Mouse (Mus musculus) cerebellum, postnatal 36 days (tissue): Measurements from ENCODE around the gene Pon1.
"Not testable (repeated sequence)": the region's sequence is repeated elsewhere in the genome, so short reads cannot be mapped to it uniquely, and the experiment has no call there.

Source experiments
- DNase-seq, 2 experiments: peaks; one replicate each; pipeline ENCODE4 v3.0.0; 2021 to 2022; ENCODE audit warnings: mixed read lengths in 2 of 2

Gene Pon1

GRCm38 (mm10) chr6:5193693-5194092 is at the start of gene Pon1:
Gene Pon1 (minus strand): TSS chr6:5193946.
- DNase-seq, result no peak

GRCm38 (mm10) chr6:5238799-5239198 is 45.1 kb upstream of the Pon1 start:
- DNase-seq, result no peak

GRCm38 (mm10) chr6:5237510-5237909 is 43.8 kb upstream of the Pon1 start:
- DNase-seq, result no peak

GRCm38 (mm10) chr6:5236843-5237371 is 43.2 kb upstream of the Pon1 start:
- no peak for DNase-seq

GRCm38 (mm10) chr6:5234563-5234962 is 40.8 kb upstream of the Pon1 start:
- no peak for DNase-seq

GRCm38 (mm10) chr6:5233812-5234211 is 40.1 kb upstream of the Pon1 start:
- DNase-seq, result no peak

- no peak for DNase-seq
Measured at GRCm38 (mm10) chr6:5232022-5232421, 38.3 kb upstream of the Pon1 start.

- DNase-seq, result no peak
Measured at GRCm38 (mm10) chr6:5230261-5230660, 36.5 kb upstream of the Pon1 start.

GRCm38 (mm10) chr6:5223551-5223950 is 29.8 kb upstream of the Pon1 start:
- not testable (repeated sequence) for DNase-seq

GRCm38 (mm10) chr6:5222080-5222479 is 28.3 kb upstream of the Pon1 start:
- DNase-seq, result no peak

- DNase-seq, result no peak
Measured at GRCm38 (mm10) chr6:5218190-5218589, 24.4 kb upstream of the Pon1 start.

GRCm38 (mm10) chr6:5207817-5208216 is 14.1 kb upstream of the Pon1 start:
- no peak for DNase-seq

GRCm38 (mm10) chr6:5199916-5200315 is 6.2 kb upstream of the Pon1 start:
- DNase-seq, result no peak

- DNase-seq, result no peak
Measured at GRCm38 (mm10) chr6:5199376-5199905, 5.7 kb upstream of the Pon1 start.

GRCm38 (mm10) chr6:5198590-5198989 is 4.8 kb upstream of the Pon1 start:
- no peak for DNase-seq

GRCm38 (mm10) chr6:5190761-5191160 is 3.0 kb downstream of the Pon1 start:
- no peak for DNase-seq

GRCm38 (mm10) chr6:5189507-5189906 is 4.2 kb downstream of the Pon1 start:
- no peak for DNase-seq

- no peak for DNase-seq
Measured at GRCm38 (mm10) chr6:5188938-5189337, 4.8 kb downstream of the Pon1 start.

- DNase-seq, result no peak
Measured at GRCm38 (mm10) chr6:5188036-5188435, 5.7 kb downstream of the Pon1 start.

GRCm38 (mm10) chr6:5187586-5187985 is 6.2 kb downstream of the Pon1 start:
- DNase-seq, result no peak

- no peak for DNase-seq
Measured at GRCm38 (mm10) chr6:5186229-5186950, 7.4 kb downstream of the Pon1 start.

- DNase-seq, result no peak
Measured at GRCm38 (mm10) chr6:5180645-5181044, 13.1 kb downstream of the Pon1 start.

- DNase-seq, result no peak
Measured at GRCm38 (mm10) chr6:5179189-5179588, 14.6 kb downstream of the Pon1 start.
